Mouse (Mus musculus): ENCODE measurements around the gene Sh3gl2. TPM values are rescaled to one million over a fixed set of nuclear protein-coding genes. Genes with fewer than 3 reads are reported as not detected.

The Sh3gl2 gene
- polyA plus RNA-seq, 1 experiment from 2014 or later, result 0.67 TPM

- no peak overlapping the region for H3K4me2 ChIP-seq
- no peak overlapping the region for H3K4me3 ChIP-seq (ENCODE audit: low read depth, low read length)
- H3K27ac ChIP-seq (ENCODE audit: low read depth, low read length), result no peak overlapping the region
- no peaks in the 10 kb centered on the region for H3K4me1 ChIP-seq (replicated peaks; ENCODE audit: control insufficient read depth, insufficient read depth, low read length)
- H3K9ac ChIP-seq (ENCODE audit: low read depth, low read length), result no peak overlapping the region
- no peaks in the 10 kb centered on the region for H3K36me3 ChIP-seq (ENCODE audit: control insufficient read depth, insufficient read depth, low read length)
- DNase-seq (ENCODE audit: low spot score) (no peak), ATAC-seq (replicated peaks; ENCODE audit: low FRiP score) (no peak)
- H3K27me3 ChIP-seq (replicated peaks; ENCODE audit: control insufficient read depth, insufficient read depth, low read length), result no peaks in the 10 kb centered on the region
- H3K9me3 ChIP-seq (ENCODE audit: control insufficient read depth, low read length), result no peaks in the 10 kb centered on the region
These were observed 389.2 kb downstream of the Sh3gl2 start for GRCm38 (mm10) chr4:85594159-85594558.

GRCm38 (mm10) chr4:85613331-85613730, 408.4 kb downstream of the Sh3gl2 start:
- ATAC-seq (replicated peaks; ENCODE audit: low FRiP score) (no peak), DNase-seq (ENCODE audit: low spot score) (no peak)
- Histone ChIP-seq H3K27me3 (replicated peaks; ENCODE audit: control insufficient read depth, insufficient read depth, low read length) (no peaks in the 10 kb centered on the region), H3K9me3 (ENCODE audit: control insufficient read depth, low read length) (no peaks in the 10 kb centered on the region), H3K4me3 (ENCODE audit: low read depth, low read length) (no peak overlapping the region), H3K27ac (ENCODE audit: low read depth, low read length) (no peak overlapping the region), H3K9ac (ENCODE audit: low read depth, low read length) (no peak overlapping the region), H3K4me2 (no peak overlapping the region), H3K4me1 (replicated peaks; ENCODE audit: control insufficient read depth, insufficient read depth, low read length) (no peaks in the 10 kb centered on the region), H3K36me3 (ENCODE audit: control insufficient read depth, insufficient read depth, low read length) (no peaks in the 10 kb centered on the region)
- WGBS, result 78% methylated on average over 3 of the region's 3 CpGs

GRCm38 (mm10) chr4:85618746-85619145, 413.8 kb downstream of the Sh3gl2 start:
- Histone ChIP-seq H3K4me3 (ENCODE audit: low read depth, low read length) (no peak overlapping the region), H3K36me3 (ENCODE audit: control insufficient read depth, insufficient read depth, low read length) (no peaks in the 10 kb centered on the region), H3K9me3 (ENCODE audit: control insufficient read depth, low read length) (no peaks in the 10 kb centered on the region), H3K4me1 (replicated peaks; ENCODE audit: control insufficient read depth, insufficient read depth, low read length) (no peaks in the 10 kb centered on the region), H3K27ac (ENCODE audit: low read depth, low read length) (no peak overlapping the region), H3K4me2 (no peak overlapping the region), H3K9ac (ENCODE audit: low read depth, low read length) (no peak overlapping the region), H3K27me3 (replicated peaks; ENCODE audit: control insufficient read depth, insufficient read depth, low read length) (no peaks in the 10 kb centered on the region)
- no peak for ATAC-seq (replicated peaks; ENCODE audit: low FRiP score)
- no peak for DNase-seq (ENCODE audit: low spot score)
- 75% methylated on average over 5 of the region's 5 CpGs for WGBS

GRCm38 (mm10) chr4:85619261-85619660, 414.3 kb downstream of the Sh3gl2 start:
- no peak for DNase-seq (ENCODE audit: low spot score)
- Histone ChIP-seq H3K4me1 (replicated peaks; ENCODE audit: control insufficient read depth, insufficient read depth, low read length) (no peaks in the 10 kb centered on the region), H3K9ac (ENCODE audit: low read depth, low read length) (no peak overlapping the region), H3K4me2 (no peak overlapping the region), H3K27me3 (replicated peaks; ENCODE audit: control insufficient read depth, insufficient read depth, low read length) (no peaks in the 10 kb centered on the region), H3K27ac (ENCODE audit: low read depth, low read length) (no peak overlapping the region), H3K4me3 (ENCODE audit: low read depth, low read length) (no peak overlapping the region), H3K36me3 (ENCODE audit: control insufficient read depth, insufficient read depth, low read length) (no peaks in the 10 kb centered on the region), H3K9me3 (ENCODE audit: control insufficient read depth, low read length) (no peaks in the 10 kb centered on the region)
- ATAC-seq (replicated peaks; ENCODE audit: low FRiP score), result no peak
- WGBS, result 93% methylated on average over 3 of the region's 3 CpGs

GRCm38 (mm10) chr4:85629381-85629780, 424.5 kb downstream of the Sh3gl2 start:
- Histone ChIP-seq H3K4me1 (replicated peaks; ENCODE audit: control insufficient read depth, insufficient read depth, low read length) (no peaks in the 10 kb centered on the region), H3K9me3 (ENCODE audit: control insufficient read depth, low read length) (no peaks in the 10 kb centered on the region), H3K27me3 (replicated peaks; ENCODE audit: control insufficient read depth, insufficient read depth, low read length) (no peaks in the 10 kb centered on the region), H3K4me3 (ENCODE audit: low read depth, low read length) (no peak overlapping the region), H3K9ac (ENCODE audit: low read depth, low read length) (no peak overlapping the region), H3K27ac (ENCODE audit: low read depth, low read length) (no peak overlapping the region), H3K36me3 (ENCODE audit: control insufficient read depth, insufficient read depth, low read length) (no peaks in the 10 kb centered on the region), H3K4me2 (no peak overlapping the region)
- WGBS, result 75% methylated on average over 7 of the region's 7 CpGs
- ATAC-seq (replicated peaks; ENCODE audit: low FRiP score) (no peak), DNase-seq (ENCODE audit: low spot score) (no peak)

GRCm38 (mm10) chr4:85669271-85669670, 464.3 kb downstream of the Sh3gl2 start:
- Histone ChIP-seq H3K27me3 (replicated peaks; ENCODE audit: control insufficient read depth, insufficient read depth, low read length) (no peaks in the 10 kb centered on the region), H3K4me1 (replicated peaks; ENCODE audit: control insufficient read depth, insufficient read depth, low read length) (no peaks in the 10 kb centered on the region), H3K9ac (ENCODE audit: low read depth, low read length) (no peak overlapping the region), H3K36me3 (ENCODE audit: control insufficient read depth, insufficient read depth, low read length) (no peaks in the 10 kb centered on the region), H3K4me2 (no peak overlapping the region), H3K27ac (ENCODE audit: low read depth, low read length) (no peak overlapping the region), H3K4me3 (ENCODE audit: low read depth, low read length) (no peak overlapping the region), H3K9me3 (ENCODE audit: control insufficient read depth, low read length) (no peaks in the 10 kb centered on the region)
- no peak for ATAC-seq (replicated peaks; ENCODE audit: low FRiP score)
- 85% methylated on average over 5 of the region's 5 CpGs for WGBS
- no peak for DNase-seq (ENCODE audit: low spot score)

GRCm38 (mm10) chr4:85669735-85670134, 464.8 kb downstream of the Sh3gl2 start:
- Histone ChIP-seq H3K4me1 (replicated peaks; ENCODE audit: control insufficient read depth, insufficient read depth, low read length) (no peaks in the 10 kb centered on the region), H3K4me2 (no peak overlapping the region), H3K36me3 (ENCODE audit: control insufficient read depth, insufficient read depth, low read length) (no peaks in the 10 kb centered on the region), H3K4me3 (ENCODE audit: low read depth, low read length) (no peak overlapping the region), H3K9ac (ENCODE audit: low read depth, low read length) (no peak overlapping the region), H3K27ac (ENCODE audit: low read depth, low read length) (no peak overlapping the region), H3K9me3 (ENCODE audit: control insufficient read depth, low read length) (no peaks in the 10 kb centered on the region), H3K27me3 (replicated peaks; ENCODE audit: control insufficient read depth, insufficient read depth, low read length) (no peaks in the 10 kb centered on the region)
- 47% methylated on average over 1 of the region's 1 CpGs for WGBS
- DNase-seq (ENCODE audit: low spot score) (no peak), ATAC-seq (replicated peaks; ENCODE audit: low FRiP score) (no peak)

- no peaks in the 10 kb centered on the region for H3K4me1 ChIP-seq (replicated peaks; ENCODE audit: control insufficient read depth, insufficient read depth, low read length)
- WGBS, result 48% methylated on average over 4 of the region's 4 CpGs
- no peaks in the 10 kb centered on the region for H3K36me3 ChIP-seq (ENCODE audit: control insufficient read depth, insufficient read depth, low read length)
- H3K9ac ChIP-seq (ENCODE audit: low read depth, low read length), result no peak overlapping the region
- H3K27me3 ChIP-seq (replicated peaks; ENCODE audit: control insufficient read depth, insufficient read depth, low read length), result no peaks in the 10 kb centered on the region
- H3K4me2 ChIP-seq, result no peak overlapping the region
- ATAC-seq (replicated peaks; ENCODE audit: low FRiP score) (no peak), DNase-seq (ENCODE audit: low spot score) (no peak)
- no peak overlapping the region for H3K4me3 ChIP-seq (ENCODE audit: low read depth, low read length)
- H3K27ac ChIP-seq (ENCODE audit: low read depth, low read length), result no peak overlapping the region
- no peaks in the 10 kb centered on the region for H3K9me3 ChIP-seq (ENCODE audit: control insufficient read depth, low read length)
These were observed 467.4 kb downstream of the Sh3gl2 start for GRCm38 (mm10) chr4:85672290-85672689.

- H3K4me2 ChIP-seq, result no peak overlapping the region
- no peak overlapping the region for H3K27ac ChIP-seq (ENCODE audit: low read depth, low read length)
- WGBS, result 56% methylated on average over 1 of the region's 1 CpGs
- H3K27me3 ChIP-seq (replicated peaks; ENCODE audit: control insufficient read depth, insufficient read depth, low read length), result no peaks in the 10 kb centered on the region
- H3K4me3 ChIP-seq (ENCODE audit: low read depth, low read length), result no peak overlapping the region
- no peaks in the 10 kb centered on the region for H3K4me1 ChIP-seq (replicated peaks; ENCODE audit: control insufficient read depth, insufficient read depth, low read length)
- no peaks in the 10 kb centered on the region for H3K9me3 ChIP-seq (ENCODE audit: control insufficient read depth, low read length)
- no peak for DNase-seq (ENCODE audit: low spot score)
- no peaks in the 10 kb centered on the region for H3K36me3 ChIP-seq (ENCODE audit: control insufficient read depth, insufficient read depth, low read length)
- no peak for ATAC-seq (replicated peaks; ENCODE audit: low FRiP score)
- no peak overlapping the region for H3K9ac ChIP-seq (ENCODE audit: low read depth, low read length)
These were observed 472.7 kb downstream of the Sh3gl2 start for GRCm38 (mm10) chr4:85677621-85678020.

Measured in liver, embryonic 11.5 days (tissue).